Mouse (Mus musculus) kidney, embryonic 14.5 days (tissue): ENCODE data around the gene Pklr. TPM values are rescaled to one million over a fixed set of nuclear protein-coding genes. Genes with fewer than 3 reads are reported as not detected.

ENCODE experiments used
- ATAC-seq: fragments of 200-750 bp; cut with Nextera tagmentation; 2 replicates; pipeline ENCODE4 v1.8.0; 2017; ENCODE audit warnings: moderate number of reproducible peaks, mild to moderate bottlenecking, moderate TSS enrichment, moderate library complexity; ENCODE audit not compliant: low FRiP score, low TSS enrichment
- H3K27ac ChIP-seq: fragments of 300-500 bp; sonication (generic); 2 replicates; pipeline ENCODE4 v1.5.1; 2014; ENCODE audit warnings: low read depth, mild to moderate bottlenecking, low read length, moderate library complexity, mixed read lengths
- H3K27me3 ChIP-seq: fragments of 300-500 bp; sonication (generic); 2 replicates; pipeline ENCODE4 v1.6.1; 2014; ENCODE audit warnings: mild to moderate bottlenecking, low read length; ENCODE audit not compliant: control insufficient read depth, insufficient read depth
- H3K36me3 ChIP-seq: fragments of 300-500 bp; sonication (generic); 2 replicates; pipeline ENCODE4 v1.6.1; 2014; ENCODE audit warnings: low read length, mixed read lengths; ENCODE audit not compliant: control insufficient read depth, insufficient read depth
- H3K4me1 ChIP-seq: fragments of 300-500 bp; sonication (generic); 2 replicates; pipeline ENCODE4 v1.6.1; 2014; ENCODE audit warnings: low read length, mixed read lengths; ENCODE audit not compliant: control insufficient read depth, insufficient read depth
- H3K4me2 ChIP-seq: fragments of 300-500 bp; sonication (generic); replicated peaks from 2 replicates; pipeline ENCODE4 v1.6.1; 2014; ENCODE audit warnings: low read depth, mild to moderate bottlenecking, low read length
- H3K4me3 ChIP-seq: fragments of 300-500 bp; sonication (generic); 2 replicates; pipeline ENCODE4 v1.5.1; 2014; ENCODE audit warnings: mild to moderate bottlenecking, low read length
- H3K9ac ChIP-seq: fragments of 300-500 bp; sonication (generic); 2 replicates; pipeline ENCODE4 v1.6.1; 2014; ENCODE audit warnings: low read depth, mild to moderate bottlenecking, low read length, moderate library complexity
- H3K9me3 ChIP-seq: fragments of 300-500 bp; sonication (generic); 2 replicates; pipeline ENCODE4 v1.6.1; 2016; ENCODE audit warnings: low read length; ENCODE audit not compliant: control insufficient read depth
- WGBS: fragments of 180-500 bp; shearing (Covaris S2); extraction: QIAGEN DNeasy Blood & Tissue Kit; methylation state at CpG from one replicate; pipeline ENCODE4 v1.1.7; 2014; 5-methylcytosine and 5-hydroxymethylcytosine counted together
- polyA plus RNA-seq: library from polyadenylated mRNA; unstranded; fragments of >200 nt; fragmentation: Nextera tagmentation; extraction: Ambion mirVana; gene quantifications from 2 replicates; pipeline ENCODE4 v1.2.1, GENCODE M21; 2014

Pklr gene
- polyA plus RNA-seq = 1.3 and 1.5 TPM in 2 replicates

- no peaks in the 10 kb centered on the region for H3K4me1 ChIP-seq
- ATAC-seq = no peak
- no peaks in the 10 kb centered on the region for H3K27me3 ChIP-seq
- no peaks in the 10 kb centered on the region for H3K36me3 ChIP-seq
- H3K4me2 ChIP-seq = no peak within 1 kb of the TSS; the same call in 1 of the 2 replicates
- H3K4me3 ChIP-seq = no peak within 1 kb of the TSS
- no peaks in the 10 kb centered on the region for H3K9me3 ChIP-seq
- H3K27ac ChIP-seq = no peak within 1 kb of the TSS
- 69% methylated on average over 3 of the region's 3 CpGs for WGBS
- no peak within 1 kb of the TSS for H3K9ac ChIP-seq
These were observed at the start of gene Pklr for GRCm38 (mm10) chr3:89135958-89136357. TSS of gene Pklr (plus strand) at chr3:89136142.

GRCm38 (mm10) chr3:89087338-89088110, 48.4 kb upstream of the Pklr start:
- no peaks in the 10 kb centered on the region for H3K9me3 ChIP-seq
- peaks cover 18% of the 10 kb centered on the region; the same call in 1 of the 2 replicates for H3K4me1 ChIP-seq
- 30% methylated on average over 21 of the region's 21 CpGs for WGBS
- peak overlapping the region; percentile 6; the same call in 1 of the 2 replicates for H3K4me2 ChIP-seq
- 0 out of 2 replicates have a peak, but pooled peaks cover 4% of the 10 kb centered on the region for H3K36me3 ChIP-seq
- no peak for ATAC-seq
- H3K4me3 ChIP-seq = no peak overlapping the region
- peaks cover 14% of the 10 kb centered on the region for H3K27me3 ChIP-seq
- H3K9ac ChIP-seq = 0 out of 2 replicates have a peak overlapping the region, but pooled peaks have one; percentile 42
- no peak overlapping the region for H3K27ac ChIP-seq

DNA sequence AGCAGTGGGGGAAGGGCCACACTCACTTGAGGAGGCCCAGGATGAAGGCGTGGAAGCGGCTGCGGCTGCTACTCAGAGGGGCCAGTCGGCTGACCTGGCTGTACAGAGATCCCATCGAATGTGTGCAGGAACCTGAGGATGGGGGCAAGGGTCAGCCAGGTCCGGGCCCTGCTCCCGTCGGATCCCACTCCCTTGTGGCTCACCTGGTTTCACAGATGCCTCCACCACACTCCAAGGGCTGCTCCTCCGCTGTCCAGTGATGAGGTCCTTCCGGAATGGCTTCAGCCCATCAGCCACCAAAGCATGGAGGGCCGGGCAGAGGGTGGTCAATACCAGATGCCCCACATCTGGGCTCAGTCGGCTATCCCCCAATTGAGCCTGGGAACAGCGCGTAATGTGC, 47.0 kb upstream of the Pklr start:
- no peak overlapping the region for H3K27ac ChIP-seq
- H3K36me3 ChIP-seq = 0 out of 2 replicates have a peak, but pooled peaks cover 4% of the 10 kb centered on the region
- H3K4me2 ChIP-seq = peak overlapping the region; percentile 100
- no peak for ATAC-seq
- peaks cover 27% of the 10 kb centered on the region; the same call in 1 of the 2 replicates for H3K4me1 ChIP-seq
- peaks cover 18% of the 10 kb centered on the region for H3K27me3 ChIP-seq
- H3K4me3 ChIP-seq = peak overlapping the region; percentile 70
- no peaks in the 10 kb centered on the region for H3K9me3 ChIP-seq
- H3K9ac ChIP-seq = peak overlapping the region; percentile 74; the same call in 1 of the 2 replicates
- 49% methylated on average over 14 of the region's 14 CpGs for WGBS

DNA sequence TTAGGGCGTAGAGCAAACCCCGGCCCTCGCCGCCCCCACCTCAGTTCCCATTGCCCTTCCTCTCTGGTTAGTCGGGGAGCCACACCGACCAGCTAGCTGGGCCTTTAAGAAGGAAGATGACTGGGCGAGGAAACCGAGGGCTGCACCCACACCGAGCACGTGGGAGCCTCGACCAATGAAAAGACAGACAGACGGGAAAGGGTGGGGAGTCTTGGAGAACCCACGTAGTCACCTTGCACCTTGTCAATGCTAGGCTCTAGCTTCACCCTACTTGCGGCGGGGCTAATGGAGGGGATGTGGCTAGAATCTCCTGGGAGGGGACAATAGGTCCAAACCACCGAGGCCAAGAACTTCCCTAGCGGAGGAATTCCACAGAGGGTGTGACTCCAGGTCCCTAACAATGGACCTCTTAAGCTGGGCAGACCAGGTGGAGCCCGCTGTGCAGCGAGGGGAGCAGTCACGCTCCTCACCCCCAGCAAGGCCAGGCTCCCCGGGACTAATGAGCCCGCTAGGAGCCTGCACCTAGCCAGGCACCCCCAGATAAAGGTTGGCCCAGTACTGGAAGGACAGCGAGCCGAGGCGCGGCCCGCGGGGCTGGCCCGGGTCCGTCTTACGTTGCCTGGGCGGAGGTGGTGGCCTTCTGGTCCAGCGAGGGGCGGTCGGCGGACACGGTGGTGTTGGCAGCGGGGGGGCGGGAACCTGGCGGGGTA, 45.9 kb upstream of the Pklr start:
- Histone ChIP-seq H3K9ac (peak overlapping the region; percentile 74), H3K27ac (peak overlapping the region; percentile 52; the same call in 1 of the 2 replicates), H3K36me3 (peaks cover 10% of the 10 kb centered on the region), H3K4me2 (peak overlapping the region; percentile 100), H3K4me3 (peak overlapping the region; percentile 70), H3K4me1 (peaks cover 27% of the 10 kb centered on the region; the same call in 1 of the 2 replicates), H3K9me3 (no peaks in the 10 kb centered on the region), H3K27me3 (peaks cover 18% of the 10 kb centered on the region)
- under 1% methylated on average over 40 of the region's 40 CpGs for WGBS
- peak; percentile 68 for ATAC-seq

DNA sequence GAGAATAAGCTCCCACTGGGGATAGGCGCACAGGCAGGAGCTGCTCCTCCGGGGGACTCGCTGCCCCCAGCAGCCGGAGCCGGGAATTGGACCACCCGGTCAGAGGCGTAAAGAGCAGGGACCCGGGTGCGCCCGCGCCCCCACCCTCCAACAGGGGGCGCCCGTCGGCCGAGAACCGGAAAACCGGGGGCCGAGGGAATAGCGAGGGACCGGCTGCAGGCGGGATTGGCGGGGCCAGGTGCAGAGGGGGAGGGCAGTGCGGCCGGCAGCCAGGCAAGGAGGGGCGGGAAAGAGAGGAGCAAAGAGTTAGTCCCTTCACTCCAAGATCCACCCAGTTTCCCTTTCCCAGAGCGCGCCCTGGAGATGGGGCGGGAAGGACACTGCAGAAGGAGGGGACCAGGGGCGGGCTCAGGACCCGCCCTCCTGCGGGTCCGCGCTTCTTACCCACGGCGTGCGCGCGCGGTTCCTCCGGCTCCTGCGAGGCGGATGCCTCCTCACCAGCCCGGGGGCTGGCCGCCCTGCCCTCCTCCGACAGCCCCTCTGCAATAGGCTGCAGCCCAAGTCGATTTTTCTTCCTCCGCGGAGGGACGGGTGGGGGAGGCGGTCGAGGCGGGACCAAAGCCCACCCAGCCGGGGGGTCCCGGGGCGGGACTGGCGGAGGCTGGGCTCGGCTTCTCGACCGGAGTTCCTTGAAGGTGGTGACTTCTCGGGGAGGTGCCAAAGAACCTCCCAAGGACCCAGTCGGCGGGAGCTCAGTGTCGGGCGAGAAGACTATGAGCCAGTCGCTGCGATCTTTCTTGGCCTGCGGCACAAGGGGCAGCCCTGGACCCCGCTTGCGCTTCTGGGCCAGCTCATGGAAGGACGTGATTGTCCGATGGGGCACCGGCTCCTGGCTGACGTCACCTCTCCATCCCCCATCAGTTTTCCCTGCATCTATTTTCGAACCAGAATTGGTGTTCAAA, 45.0 kb upstream of the Pklr start:
- peak; percentile 72 for ATAC-seq
- WGBS = 1% methylated on average over 64 of the region's 74 CpGs
- peaks cover 27% of the 10 kb centered on the region; the same call in 1 of the 2 replicates for H3K4me1 ChIP-seq

DNA sequence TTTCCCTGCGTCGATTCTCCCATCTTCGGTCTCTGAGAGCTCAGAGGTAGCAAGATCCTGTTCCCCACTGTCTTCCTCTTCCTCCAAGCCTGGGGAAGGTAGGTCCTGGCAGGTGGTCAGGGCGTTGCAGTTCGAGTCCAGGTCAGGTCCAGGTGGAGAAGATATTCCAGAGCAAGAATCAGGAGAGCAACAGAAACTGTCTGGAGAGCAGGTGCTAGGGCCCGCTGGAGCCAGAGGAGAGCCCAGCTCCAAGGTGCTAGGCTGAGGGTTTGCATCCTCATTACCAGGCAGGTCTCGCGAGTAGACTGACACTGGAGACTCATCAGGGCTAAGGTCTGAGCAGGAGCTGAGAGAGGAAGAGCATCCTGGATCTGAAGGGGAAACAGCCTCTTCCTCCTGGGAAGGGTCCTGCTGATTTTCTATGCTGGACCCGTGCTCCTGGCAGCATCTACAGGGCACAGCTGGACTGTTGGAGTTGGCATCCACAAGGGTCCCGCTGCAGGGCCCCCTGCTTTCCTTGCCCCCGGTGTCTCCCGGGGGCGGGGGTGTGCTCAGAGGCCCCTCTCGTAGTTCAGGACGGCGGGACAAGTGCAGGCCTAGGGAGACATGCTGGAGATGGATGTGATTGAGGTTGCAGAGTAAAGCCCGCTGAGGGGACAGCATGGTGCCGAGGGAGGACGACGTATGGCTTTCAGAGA, 44.0 kb upstream of the Pklr start:
- 8% methylated on average over 20 of the region's 20 CpGs for WGBS
- Histone ChIP-seq H3K4me2 (peak overlapping the region; percentile 100), H3K27ac (no peak overlapping the region), H3K4me1 (peaks cover 27% of the 10 kb centered on the region; the same call in 1 of the 2 replicates), H3K4me3 (peak overlapping the region; percentile 70; the same call in 1 of the 2 replicates), H3K9me3 (no peaks in the 10 kb centered on the region), H3K36me3 (peaks cover 25% of the 10 kb centered on the region), H3K27me3 (peaks cover 18% of the 10 kb centered on the region), H3K9ac (no peak overlapping the region)
- no peak for ATAC-seq

More for the DNA sequence above, 45.0 kb upstream of the Pklr start:
- Histone ChIP-seq H3K27me3 (peaks cover 18% of the 10 kb centered on the region), H3K4me2 (peak overlapping the region; percentile 100), H3K27ac (peak overlapping the region; percentile 52; the same call in 1 of the 2 replicates), H3K36me3 (peaks cover 15% of the 10 kb centered on the region), H3K4me3 (peak overlapping the region; percentile 70), H3K9me3 (no peaks in the 10 kb centered on the region), H3K9ac (peak overlapping the region; percentile 74)

- H3K27ac ChIP-seq = no peak overlapping the region
- peaks cover 18% of the 10 kb centered on the region for H3K27me3 ChIP-seq
- peak overlapping the region; percentile 70 for H3K4me3 ChIP-seq
- peaks cover 31% of the 10 kb centered on the region for H3K36me3 ChIP-seq
- ATAC-seq = no peak
- no peaks in the 10 kb centered on the region for H3K9me3 ChIP-seq
- peak overlapping the region; percentile 32 for H3K9ac ChIP-seq
- 19% methylated on average over 11 of the region's 11 CpGs for WGBS
- peak overlapping the region; percentile 48 for H3K4me2 ChIP-seq
- peaks cover 26% of the 10 kb centered on the region; the same call in 1 of the 2 replicates for H3K4me1 ChIP-seq
These were observed 43.3 kb upstream of the Pklr start for GRCm38 (mm10) chr3:89092509-89093090.
